Mouse (Mus musculus) heart, embryonic 13.5 days (tissue): ENCODE data around the gene Egfl8. TPM values are rescaled to one million over a fixed set of nuclear protein-coding genes. Genes with fewer than 3 reads are reported as not detected.

Experiments used
- ATAC-seq: fragments of 200-750 bp; cut with Nextera tagmentation; 2 replicates; pipeline ENCODE4 v1.8.0; 2017; ENCODE audit warnings: moderate TSS enrichment; ENCODE audit not compliant: insufficient number of reproducible peaks, low FRiP score, low TSS enrichment; ENCODE audit errors: extremely low read depth
- H3K27ac ChIP-seq: fragments of 300-500 bp; sonication (generic); replicated peaks from 2 replicates; pipeline ENCODE4 v1.5.1; 2015; ENCODE audit warnings: moderate library complexity, mild to moderate bottlenecking, inconsistent platforms
- H3K27me3 ChIP-seq: fragments of 300-500 bp; sonication (generic); replicated peaks from 2 replicates; pipeline ENCODE4 v1.6.1; 2015; ENCODE audit warnings: mild to moderate bottlenecking, inconsistent platforms
- H3K36me3 ChIP-seq: fragments of 300-500 bp; sonication (generic); 2 replicates; pipeline ENCODE4 v1.6.1; 2015; ENCODE audit warnings: mild to moderate bottlenecking, inconsistent platforms
- H3K4me1 ChIP-seq: fragments of 300-500 bp; sonication (generic); 2 replicates; pipeline ENCODE4 v1.6.1; 2015; ENCODE audit warnings: inconsistent platforms
- H3K4me2 ChIP-seq: fragments of 300-500 bp; sonication (generic); 2 replicates; pipeline ENCODE4 v1.6.1; 2015; ENCODE audit warnings: inconsistent platforms, mild to moderate bottlenecking, moderate library complexity
- H3K4me3 ChIP-seq: fragments of 300-500 bp; sonication (generic); 2 replicates; pipeline ENCODE4 v1.5.1; 2015; ENCODE audit warnings: moderate library complexity, mild to moderate bottlenecking, inconsistent platforms
- H3K9ac ChIP-seq: fragments of 300-500 bp; sonication (generic); 2 replicates; pipeline ENCODE4 v1.6.1; 2015; ENCODE audit warnings: inconsistent platforms, mild to moderate bottlenecking, moderate library complexity
- H3K9me3 ChIP-seq: fragments of 300-500 bp; sonication (generic); 2 replicates; pipeline ENCODE4 v1.6.1; 2016; ENCODE audit warnings: inconsistent platforms
- WGBS: fragments of 180-500 bp; shearing (Covaris S2); methylation state at CpG from one replicate; pipeline ENCODE4 v1.1.7; 2015; ENCODE audit warnings: mixed read lengths; 5-methylcytosine and 5-hydroxymethylcytosine counted together
- polyA plus RNA-seq: library from polyadenylated mRNA; unstranded; fragments of >200 nt; fragmentation: Nextera tagmentation; extraction: Ambion mirVana; gene quantifications from 2 replicates; pipeline ENCODE4 v1.2.1, GENCODE M21; 2015

The Egfl8 gene
- polyA plus RNA-seq, 1 experiment from 2014 or later: 1.2 TPM

DNA sequence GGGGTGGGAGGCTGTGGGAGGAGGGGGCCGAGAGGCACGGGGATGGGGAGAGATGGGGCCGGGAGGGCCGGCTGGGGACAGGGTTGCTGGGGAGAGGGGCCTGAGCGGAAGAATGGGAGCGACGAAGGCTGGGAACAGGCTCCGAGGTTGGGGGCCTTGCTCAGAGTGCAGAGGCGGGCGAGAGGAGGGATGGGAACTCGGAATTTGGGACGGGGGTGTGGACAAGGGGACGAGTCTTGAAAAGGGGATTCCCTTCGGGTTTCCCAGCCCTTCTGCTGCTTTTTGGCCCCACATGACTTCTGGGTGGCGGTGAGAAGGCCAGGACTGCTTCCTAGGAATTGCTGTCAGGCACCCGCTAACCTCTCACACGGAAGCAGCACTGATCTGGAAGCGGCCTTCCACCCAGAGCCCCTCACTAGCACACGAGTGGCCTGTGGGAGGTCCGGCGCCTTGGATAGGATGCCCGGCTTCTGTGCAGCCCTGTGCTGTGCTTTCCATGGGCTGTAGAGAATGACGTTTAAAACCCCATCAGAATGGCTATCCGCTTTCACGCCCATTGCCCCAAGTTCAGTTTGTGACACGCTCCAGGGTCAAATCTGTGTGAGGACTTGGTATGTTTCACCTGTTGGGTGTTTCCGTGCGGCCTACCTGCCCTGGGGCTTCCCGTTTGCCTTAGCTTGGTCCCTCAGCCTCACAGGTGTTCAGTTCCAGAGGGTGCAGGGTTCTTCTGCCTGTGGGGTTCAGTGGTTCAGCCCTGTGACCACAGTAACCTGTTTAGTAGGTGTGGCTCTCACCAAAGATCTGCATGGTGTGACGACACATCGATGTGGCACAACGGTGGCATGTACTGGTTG lies 9.4 kb downstream of the Egfl8 start:
- H3K9me3 ChIP-seq: no peaks in the 10 kb centered on the region
- peak overlapping the region; percentile 88 for H3K4me3 ChIP-seq
- no peaks in the 10 kb centered on the region for H3K27me3 ChIP-seq
- H3K4me2 ChIP-seq: peak overlapping the region; percentile 97
- WGBS: 14% methylated on average over 32 of the region's 32 CpGs
- peak overlapping the region; percentile 97 for H3K9ac ChIP-seq
- ATAC-seq: no peak
- H3K4me1 ChIP-seq: peaks cover 49% of the 10 kb centered on the region
- H3K36me3 ChIP-seq: peaks cover 25% of the 10 kb centered on the region
- peak overlapping the region; percentile 84 for H3K27ac ChIP-seq

DNA sequence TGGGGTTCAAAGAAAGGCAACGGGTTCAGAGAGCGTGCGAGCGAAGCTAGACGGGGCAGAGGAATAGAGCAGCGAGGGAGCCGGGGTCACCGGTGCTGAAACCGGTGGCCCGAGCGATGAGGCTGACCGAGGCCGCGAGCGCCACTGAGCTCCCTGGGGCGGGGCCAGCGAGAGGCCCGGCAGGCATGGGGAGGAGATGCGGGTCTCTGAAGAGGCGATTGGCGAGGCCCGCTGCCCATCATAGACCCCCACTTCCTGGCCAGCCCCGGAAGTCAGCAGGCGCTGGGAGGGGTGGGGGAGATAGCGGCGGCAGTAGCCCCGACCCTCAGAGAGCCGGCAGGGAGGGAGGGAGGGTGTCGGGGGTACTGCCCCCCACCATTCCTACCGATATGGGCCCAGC lies 10.2 kb downstream of the Egfl8 start:
- Histone ChIP-seq H3K27ac (peak overlapping the region; percentile 94), H3K4me3 (peak overlapping the region; percentile 88), H3K4me1 (peaks cover 49% of the 10 kb centered on the region), H3K9ac (peak overlapping the region; percentile 97), H3K9me3 (no peaks in the 10 kb centered on the region), H3K27me3 (no peaks in the 10 kb centered on the region), H3K36me3 (peaks cover 25% of the 10 kb centered on the region), H3K4me2 (peak overlapping the region; percentile 97)
- WGBS: under 1% methylated on average over 25 of the region's 30 CpGs
- peak; percentile 35; the same call in 1 of the 2 replicates for ATAC-seq

DNA sequence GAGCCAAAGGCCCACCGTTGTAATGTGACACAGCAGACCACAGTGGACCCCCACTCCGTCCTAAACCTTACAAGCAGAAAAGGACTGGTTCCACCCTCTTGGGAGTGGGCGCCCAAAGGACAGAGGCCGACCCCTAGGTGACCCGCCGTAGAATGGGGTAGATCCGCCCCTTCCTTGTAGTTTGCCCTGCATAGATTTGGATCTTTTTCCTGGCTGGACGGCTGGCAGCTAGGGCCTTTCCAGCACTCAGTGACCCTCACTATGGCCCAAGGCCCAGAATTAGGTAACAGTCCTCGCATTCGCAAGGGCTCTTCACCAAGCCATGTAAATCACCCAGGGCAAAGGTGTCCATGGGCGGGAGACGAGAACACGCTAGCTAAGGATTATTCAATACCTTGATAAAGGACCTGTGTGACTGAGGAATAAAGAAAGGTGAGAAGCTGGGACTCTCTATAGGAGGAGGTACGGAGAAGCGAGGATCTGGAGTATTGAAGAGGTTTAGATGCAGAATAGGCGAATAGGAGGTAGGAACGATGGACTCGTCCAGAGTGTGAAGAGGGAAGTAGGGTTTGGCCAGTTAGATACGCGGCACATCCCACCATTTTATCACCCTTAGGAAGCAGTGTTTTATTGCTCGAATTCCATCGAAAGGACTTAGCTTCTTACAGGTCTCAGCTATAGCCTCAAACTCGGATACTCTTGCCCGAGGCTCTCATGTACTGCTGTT lies 11.1 kb downstream of the Egfl8 start:
- peaks cover 49% of the 10 kb centered on the region for H3K4me1 ChIP-seq
- H3K27me3 ChIP-seq: no peaks in the 10 kb centered on the region
- no peaks in the 10 kb centered on the region for H3K9me3 ChIP-seq
- H3K4me2 ChIP-seq: peak overlapping the region; percentile 97
- no peak for ATAC-seq
- peak overlapping the region; percentile 94 for H3K27ac ChIP-seq
- H3K9ac ChIP-seq: peak overlapping the region; percentile 97
- H3K4me3 ChIP-seq: peak overlapping the region; percentile 88
- WGBS: 20% methylated on average over 24 of the region's 24 CpGs
- H3K36me3 ChIP-seq: peaks cover 29% of the 10 kb centered on the region

- H3K27ac ChIP-seq: peak within 1 kb of the TSS; percentile 94
- peak within 1 kb of the TSS; percentile 97 for H3K9ac ChIP-seq
- no peaks in the 10 kb centered on the region for H3K27me3 ChIP-seq
- under 1% methylated on average over 35 of the region's 35 CpGs for WGBS
- H3K4me3 ChIP-seq: peak within 1 kb of the TSS; percentile 88
- H3K4me1 ChIP-seq: peaks cover 54% of the 10 kb centered on the region
- peaks cover 30% of the 10 kb centered on the region for H3K36me3 ChIP-seq
- ATAC-seq: peak; percentile 85
- H3K4me2 ChIP-seq: peak within 1 kb of the TSS; percentile 97
- H3K9me3 ChIP-seq: no peaks in the 10 kb centered on the region
Observed at GRCm38 (mm10) chr17:34604061-34604508, 11.7 kb downstream of the Egfl8 start, which contains the start of gene Agpat1. Gene Agpat1, plus strand, starts transcription at chr17:34604262.

DNA sequence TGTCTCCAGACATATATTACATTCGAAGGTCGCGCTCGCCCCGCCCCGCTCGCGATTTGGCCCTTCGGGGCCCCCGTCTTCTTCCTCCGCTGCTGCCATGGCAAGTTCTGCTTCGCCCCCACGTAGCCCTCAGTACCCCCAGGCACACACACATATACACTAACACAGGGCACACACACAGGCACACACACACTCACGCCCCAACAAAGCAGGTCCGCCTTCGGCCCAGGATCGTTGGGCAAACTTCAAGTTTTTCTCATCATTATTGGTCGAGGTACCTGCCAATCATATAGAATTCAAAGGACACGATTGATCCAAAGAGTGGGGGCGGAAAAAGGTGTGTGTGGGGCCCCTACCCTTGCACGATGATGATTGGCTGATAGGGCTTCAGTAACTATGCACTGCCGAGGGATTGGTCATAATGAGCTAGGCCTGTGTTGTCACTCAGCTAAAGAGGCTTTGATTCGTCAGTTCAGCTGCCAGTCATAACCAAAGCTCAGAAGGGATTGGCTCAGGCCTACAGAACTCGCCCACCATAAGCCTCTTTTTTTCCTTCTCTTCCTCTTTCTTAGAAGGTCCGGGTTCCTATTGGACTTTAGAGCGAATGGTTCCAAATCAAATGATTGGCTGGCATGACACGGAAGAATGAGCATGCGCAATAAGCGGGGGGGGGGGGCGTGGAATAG lies 12.3 kb downstream of the Egfl8 start, which contains the start of gene Rnf5:
Rnf5 (minus strand) TSS at position 316 of the 686 bp plus-strand sequence.
- H3K4me3 ChIP-seq: peak within 1 kb of the TSS; percentile 88

GRCm38 (mm10) chr17:34601796-34602195 lies 14.0 kb downstream of the Egfl8 start:
- no peak for ATAC-seq
- H3K36me3 ChIP-seq: peaks cover 25% of the 10 kb centered on the region
- peak overlapping the region; percentile 83; the same call in 1 of the 2 replicates for H3K4me3 ChIP-seq
- 82% methylated on average over 12 of the region's 12 CpGs for WGBS
- peaks cover 50% of the 10 kb centered on the region for H3K4me1 ChIP-seq
- no peaks in the 10 kb centered on the region for H3K27me3 ChIP-seq
- H3K27ac ChIP-seq: no peak overlapping the region
- H3K9ac ChIP-seq: no peak overlapping the region
- no peaks in the 10 kb centered on the region for H3K9me3 ChIP-seq
- H3K4me2 ChIP-seq: peak overlapping the region; percentile 95

More for the DNA sequence above, 12.3 kb downstream of the Egfl8 start, which contains the start of gene Rnf5:
- 1% methylated on average over 30 of the region's 30 CpGs for WGBS
- Histone ChIP-seq H3K9ac (peak within 1 kb of the TSS; percentile 97), H3K36me3 (peaks cover 30% of the 10 kb centered on the region), H3K9me3 (no peaks in the 10 kb centered on the region), H3K27ac (peak within 1 kb of the TSS; percentile 94), H3K4me1 (peaks cover 50% of the 10 kb centered on the region), H3K4me2 (peak within 1 kb of the TSS; percentile 97), H3K27me3 (no peaks in the 10 kb centered on the region)
- ATAC-seq: peak; percentile 90

- no peak overlapping the region for H3K4me2 ChIP-seq
- H3K9ac ChIP-seq: no peak overlapping the region
- 83% methylated on average over 9 of the region's 9 CpGs for WGBS
- H3K9me3 ChIP-seq: no peaks in the 10 kb centered on the region
- ATAC-seq: no peak
- H3K4me3 ChIP-seq: no peak overlapping the region
- H3K27ac ChIP-seq: no peak overlapping the region
- no peaks in the 10 kb centered on the region for H3K27me3 ChIP-seq
- peaks cover 54% of the 10 kb centered on the region for H3K4me1 ChIP-seq
- H3K36me3 ChIP-seq: peaks cover 43% of the 10 kb centered on the region
Observed at GRCm38 (mm10) chr17:34599891-34600290, 15.9 kb downstream of the Egfl8 start.

- WGBS: 12% methylated on average over 6 of the region's 6 CpGs
- peak within 1 kb of the TSS; percentile 37 for H3K4me2 ChIP-seq
- H3K27ac ChIP-seq: peak within 1 kb of the TSS; percentile 32; the same call in 1 of the 2 replicates
- peaks cover 55% of the 10 kb centered on the region for H3K36me3 ChIP-seq
- peak within 1 kb of the TSS; percentile 44 for H3K9ac ChIP-seq
- H3K4me3 ChIP-seq: no peak within 1 kb of the TSS
- H3K9me3 ChIP-seq: no peaks in the 10 kb centered on the region
- no peak for ATAC-seq
- no peaks in the 10 kb centered on the region for H3K27me3 ChIP-seq
- peaks cover 68% of the 10 kb centered on the region for H3K4me1 ChIP-seq
Observed at GRCm38 (mm10) chr17:34597566-34598095, 18.1 kb downstream of the Egfl8 start, which contains the start of gene Ager. Gene Ager, plus strand, starts transcription at chr17:34597862.

GRCm38 (mm10) chr17:34596098-34596497 lies 19.7 kb downstream of the Egfl8 start:
- H3K27me3 ChIP-seq: no peaks in the 10 kb centered on the region
- ATAC-seq: no peak
- H3K4me2 ChIP-seq: no peak overlapping the region
- WGBS: 72% methylated on average over 8 of the region's 8 CpGs
- H3K9me3 ChIP-seq: no peaks in the 10 kb centered on the region
- no peak overlapping the region for H3K4me3 ChIP-seq
- H3K36me3 ChIP-seq: peaks cover 44% of the 10 kb centered on the region
- H3K27ac ChIP-seq: no peak overlapping the region
- peak overlapping the region; percentile 24; the same call in 1 of the 2 replicates for H3K9ac ChIP-seq
- peaks cover 66% of the 10 kb centered on the region for H3K4me1 ChIP-seq

GRCm38 (mm10) chr17:34593752-34594525 lies 21.8 kb downstream of the Egfl8 start:
- H3K4me3 ChIP-seq: peak overlapping the region; percentile 92
- peaks cover 80% of the 10 kb centered on the region for H3K4me1 ChIP-seq
- ATAC-seq: no peak
- peak overlapping the region; percentile 100 for H3K9ac ChIP-seq
- no peaks in the 10 kb centered on the region for H3K9me3 ChIP-seq
- H3K27ac ChIP-seq: peak overlapping the region; percentile 98; the same call in 1 of the 2 replicates
- peak overlapping the region; percentile 91 for H3K4me2 ChIP-seq
- no peaks in the 10 kb centered on the region for H3K27me3 ChIP-seq
- WGBS: 62% methylated on average over 34 of the region's 34 CpGs
- H3K36me3 ChIP-seq: peaks cover 29% of the 10 kb centered on the region
